Mouse (Mus musculus) neural tube, embryonic 12.5 days (tissue): ENCODE measurements around the gene Pafah2. TPM values are rescaled to one million over a fixed set of nuclear protein-coding genes. Genes with fewer than 3 reads are reported as not detected.

Experiments
- ATAC-seq: fragments of 200-750 bp; cut with Nextera tagmentation; 2 replicates; pipeline ENCODE4 v1.8.0; 2017; ENCODE audit warnings: low read depth, mild to moderate bottlenecking, moderate TSS enrichment, moderate library complexity; ENCODE audit not compliant: low FRiP score
- H3K27ac ChIP-seq: fragments of 300-500 bp; sonication (generic); 2 replicates; pipeline ENCODE4 v1.5.1; 2016
- H3K27me3 ChIP-seq: fragments of 300-500 bp; sonication (generic); replicated peaks from 2 replicates; pipeline ENCODE4 v1.6.1; 2016; ENCODE audit warnings: mild to moderate bottlenecking
- H3K36me3 ChIP-seq: fragments of 300-500 bp; sonication (generic); 2 replicates; pipeline ENCODE4 v1.6.1; 2016; ENCODE audit warnings: mild to moderate bottlenecking
- H3K4me1 ChIP-seq: fragments of 300-500 bp; sonication (generic); 2 replicates; pipeline ENCODE4 v1.6.1; 2016
- H3K4me2 ChIP-seq: fragments of 300-500 bp; sonication (generic); replicated peaks from 2 replicates; pipeline ENCODE4 v1.6.1; 2016; ENCODE audit warnings: mild to moderate bottlenecking
- H3K4me3 ChIP-seq: fragments of 300-500 bp; sonication (generic); 2 replicates; pipeline ENCODE4 v1.5.1; 2016
- H3K9ac ChIP-seq: fragments of 300-500 bp; sonication (generic); 2 replicates; pipeline ENCODE4 v1.6.1; 2016; ENCODE audit warnings: mild to moderate bottlenecking
- H3K9me3 ChIP-seq: fragments of 300-500 bp; sonication (generic); 2 replicates; pipeline ENCODE4 v1.6.1; 2016; ENCODE audit warnings: mild to moderate bottlenecking
- WGBS: fragments of 180-500 bp; shearing (Covaris S2); methylation state at CpG from one replicate; pipeline ENCODE4 v1.1.7; 2016; 5-methylcytosine and 5-hydroxymethylcytosine counted together
- polyA plus RNA-seq: library from polyadenylated mRNA; unstranded; fragments of >200 nt; fragmentation: Nextera tagmentation; extraction: Ambion mirVana; gene quantifications from 2 replicates; pipeline ENCODE4 v1.2.1, GENCODE M21; 2016

Gene Pafah2
- polyA plus RNA-seq, 1 experiment from 2014 or later: 8.5 TPM

GRCm38 (mm10) chr4:134453619-134454400 is 57.7 kb downstream of the Pafah2 start:
- Histone ChIP-seq H3K4me3 (no peak overlapping the region), H3K4me1 (peaks cover 28% of the 10 kb centered on the region), H3K36me3 (no peaks in the 10 kb centered on the region)

GRCm38 (mm10) chr4:134455310-134455709 is 59.2 kb downstream of the Pafah2 start:
- no peak overlapping the region for H3K4me2 ChIP-seq
- H3K36me3 ChIP-seq: no peaks in the 10 kb centered on the region
- no peak for ATAC-seq
- H3K4me1 ChIP-seq: peaks cover 19% of the 10 kb centered on the region
- no peak overlapping the region for H3K27ac ChIP-seq
- 54% methylated on average over 6 of the region's 6 CpGs for WGBS
- no peaks in the 10 kb centered on the region for H3K9me3 ChIP-seq
- peaks cover 9% of the 10 kb centered on the region for H3K27me3 ChIP-seq
- H3K4me3 ChIP-seq: no peak overlapping the region
- no peak overlapping the region for H3K9ac ChIP-seq

More at GRCm38 (mm10) chr4:134453619-134454400, 57.7 kb downstream of the Pafah2 start:
- no peak overlapping the region for H3K27ac ChIP-seq
- no peak overlapping the region for H3K9ac ChIP-seq
- ATAC-seq: no peak
- H3K9me3 ChIP-seq: no peaks in the 10 kb centered on the region
- peaks cover 9% of the 10 kb centered on the region for H3K27me3 ChIP-seq
- H3K4me2 ChIP-seq: peak overlapping the region; percentile 47
- WGBS: 24% methylated on average over 34 of the region's 34 CpGs

- WGBS: 64% methylated on average over 7 of the region's 7 CpGs
- H3K36me3 ChIP-seq: no peaks in the 10 kb centered on the region
- H3K9me3 ChIP-seq: no peaks in the 10 kb centered on the region
- H3K27ac ChIP-seq: no peak overlapping the region
- H3K9ac ChIP-seq: no peak overlapping the region
- H3K4me3 ChIP-seq: no peak overlapping the region
- no peak for ATAC-seq
- peaks cover 5% of the 10 kb centered on the region for H3K4me1 ChIP-seq
- H3K27me3 ChIP-seq: peaks cover 9% of the 10 kb centered on the region
- no peak overlapping the region for H3K4me2 ChIP-seq
These were observed 61.2 kb downstream of the Pafah2 start for GRCm38 (mm10) chr4:134457130-134457825.

GRCm38 (mm10) chr4:134458856-134459255 is 62.7 kb downstream of the Pafah2 start:
- no peaks in the 10 kb centered on the region for H3K36me3 ChIP-seq
- no peak for ATAC-seq
- peaks cover 5% of the 10 kb centered on the region for H3K27me3 ChIP-seq
- 83% methylated on average over 5 of the region's 5 CpGs for WGBS
- no peak overlapping the region for H3K4me3 ChIP-seq
- H3K4me1 ChIP-seq: peaks cover 2% of the 10 kb centered on the region
- no peaks in the 10 kb centered on the region for H3K9me3 ChIP-seq
- H3K9ac ChIP-seq: no peak overlapping the region
- H3K4me2 ChIP-seq: no peak overlapping the region
- H3K27ac ChIP-seq: no peak overlapping the region

- WGBS: 85% methylated on average over 10 of the region's 10 CpGs
- no peaks in the 10 kb centered on the region for H3K9me3 ChIP-seq
- H3K36me3 ChIP-seq: no peaks in the 10 kb centered on the region
- no peaks in the 10 kb centered on the region for H3K4me1 ChIP-seq
- H3K4me2 ChIP-seq: no peak overlapping the region
- H3K9ac ChIP-seq: no peak overlapping the region
- no peaks in the 10 kb centered on the region for H3K27me3 ChIP-seq
- no peak overlapping the region for H3K4me3 ChIP-seq
- no peak overlapping the region for H3K27ac ChIP-seq
- ATAC-seq: no peak
These were observed 64.2 kb downstream of the Pafah2 start for GRCm38 (mm10) chr4:134460277-134460676.

GRCm38 (mm10) chr4:134461252-134461651 is 65.1 kb downstream of the Pafah2 start:
- no peaks in the 10 kb centered on the region for H3K27me3 ChIP-seq
- no peaks in the 10 kb centered on the region for H3K36me3 ChIP-seq
- 82% methylated on average over 5 of the region's 5 CpGs for WGBS
- H3K4me3 ChIP-seq: no peak overlapping the region
- 0 out of 2 replicates have a peak, but pooled peaks cover 5% of the 10 kb centered on the region for H3K4me1 ChIP-seq
- H3K9ac ChIP-seq: no peak overlapping the region
- no peak overlapping the region for H3K4me2 ChIP-seq
- no peaks in the 10 kb centered on the region for H3K9me3 ChIP-seq
- no peak for ATAC-seq
- no peak overlapping the region for H3K27ac ChIP-seq

GRCm38 (mm10) chr4:134465789-134466188 is 69.7 kb downstream of the Pafah2 start:
- Histone ChIP-seq H3K4me2 (peak overlapping the region; percentile 24; the same call in 1 of the 2 replicates), H3K9me3 (no peaks in the 10 kb centered on the region)

GRCm38 (mm10) chr4:134466381-134467262 is 70.5 kb downstream of the Pafah2 start:
- H3K4me2 ChIP-seq: peak overlapping the region; percentile 84
- peaks cover 22% of the 10 kb centered on the region for H3K4me1 ChIP-seq
- peaks cover 9% of the 10 kb centered on the region for H3K36me3 ChIP-seq
- H3K4me3 ChIP-seq: no peak overlapping the region
- H3K9ac ChIP-seq: no peak overlapping the region
- ATAC-seq: no peak
- H3K9me3 ChIP-seq: no peaks in the 10 kb centered on the region
- WGBS: 64% methylated on average over 11 of the region's 11 CpGs
- 0 out of 2 replicates have a peak overlapping the region, but pooled peaks have one; percentile 63 for H3K27ac ChIP-seq
- H3K27me3 ChIP-seq: no peaks in the 10 kb centered on the region

More at GRCm38 (mm10) chr4:134465789-134466188, 69.7 kb downstream of the Pafah2 start:
- no peak for ATAC-seq
- H3K27me3 ChIP-seq: no peaks in the 10 kb centered on the region
- H3K9ac ChIP-seq: peak overlapping the region; percentile 13; the same call in 1 of the 2 replicates
- no peak overlapping the region for H3K27ac ChIP-seq
- no peak overlapping the region for H3K4me3 ChIP-seq
- peaks cover 18% of the 10 kb centered on the region for H3K4me1 ChIP-seq
- WGBS: 49% methylated on average over 12 of the region's 12 CpGs
- H3K36me3 ChIP-seq: peaks cover 2% of the 10 kb centered on the region

- peak overlapping the region; percentile 98 for H3K9ac ChIP-seq
- H3K36me3 ChIP-seq: peaks cover 18% of the 10 kb centered on the region
- H3K9me3 ChIP-seq: no peaks in the 10 kb centered on the region
- H3K4me1 ChIP-seq: peaks cover 30% of the 10 kb centered on the region
- peak overlapping the region; percentile 84 for H3K4me2 ChIP-seq
- H3K27me3 ChIP-seq: no peaks in the 10 kb centered on the region
- peak overlapping the region; percentile 94 for H3K27ac ChIP-seq
- ATAC-seq: peak; percentile 23
- WGBS: 1% methylated on average over 31 of the region's 31 CpGs
- peak overlapping the region; percentile 96 for H3K4me3 ChIP-seq
These were observed 71.5 kb downstream of the Pafah2 start for GRCm38 (mm10) chr4:134467435-134468214.

GRCm38 (mm10) chr4:134468215-134468575 is 72.1 kb downstream of the Pafah2 start, which contains the start of gene Stmn1:
TSS of gene Stmn1 (plus strand) at chr4:134468320.
- Histone ChIP-seq H3K9ac (peak within 1 kb of the TSS; percentile 98), H3K27ac (peak within 1 kb of the TSS; percentile 94), H3K4me2 (peak within 1 kb of the TSS; percentile 84), H3K4me3 (peak within 1 kb of the TSS; percentile 96), H3K27me3 (no peaks in the 10 kb centered on the region), H3K9me3 (no peaks in the 10 kb centered on the region), H3K4me1 (peaks cover 35% of the 10 kb centered on the region), H3K36me3 (peaks cover 23% of the 10 kb centered on the region)
- peak; percentile 97 for ATAC-seq
- 0% methylated on average over 31 of the region's 31 CpGs for WGBS

GRCm38 (mm10) chr4:134468578-134469266 is 72.6 kb downstream of the Pafah2 start:
- Histone ChIP-seq H3K4me3 (peak overlapping the region; percentile 96), H3K4me1 (peaks cover 36% of the 10 kb centered on the region), H3K27me3 (no peaks in the 10 kb centered on the region), H3K36me3 (peaks cover 25% of the 10 kb centered on the region), H3K9me3 (no peaks in the 10 kb centered on the region), H3K27ac (peak overlapping the region; percentile 94), H3K9ac (peak overlapping the region; percentile 98), H3K4me2 (peak overlapping the region; percentile 84)
- ATAC-seq: peak; percentile 86
- WGBS: under 1% methylated on average over 62 of the region's 68 CpGs
